Mouse (Mus musculus) heart, adult 2 months (tissue): Measurements from ENCODE around the gene Nemp1.

ENCODE experiments used
- CTCF ChIP-seq: fragments of 200-600 bp; IDR thresholded peaks from 2 replicates; pipeline ENCODE4 v1.8.1; 2022; ENCODE audit warnings: antibody characterized with exemption, mild to moderate bottlenecking, moderate library complexity
- EP300 ChIP-seq: fragments of 200-500 bp; IDR thresholded peaks from 2 replicates; pipeline ENCODE4 v1.6.1; 2011; ENCODE audit warnings: low read depth, low read length, control low read depth; ENCODE audit not compliant: insufficient read depth

DNA sequence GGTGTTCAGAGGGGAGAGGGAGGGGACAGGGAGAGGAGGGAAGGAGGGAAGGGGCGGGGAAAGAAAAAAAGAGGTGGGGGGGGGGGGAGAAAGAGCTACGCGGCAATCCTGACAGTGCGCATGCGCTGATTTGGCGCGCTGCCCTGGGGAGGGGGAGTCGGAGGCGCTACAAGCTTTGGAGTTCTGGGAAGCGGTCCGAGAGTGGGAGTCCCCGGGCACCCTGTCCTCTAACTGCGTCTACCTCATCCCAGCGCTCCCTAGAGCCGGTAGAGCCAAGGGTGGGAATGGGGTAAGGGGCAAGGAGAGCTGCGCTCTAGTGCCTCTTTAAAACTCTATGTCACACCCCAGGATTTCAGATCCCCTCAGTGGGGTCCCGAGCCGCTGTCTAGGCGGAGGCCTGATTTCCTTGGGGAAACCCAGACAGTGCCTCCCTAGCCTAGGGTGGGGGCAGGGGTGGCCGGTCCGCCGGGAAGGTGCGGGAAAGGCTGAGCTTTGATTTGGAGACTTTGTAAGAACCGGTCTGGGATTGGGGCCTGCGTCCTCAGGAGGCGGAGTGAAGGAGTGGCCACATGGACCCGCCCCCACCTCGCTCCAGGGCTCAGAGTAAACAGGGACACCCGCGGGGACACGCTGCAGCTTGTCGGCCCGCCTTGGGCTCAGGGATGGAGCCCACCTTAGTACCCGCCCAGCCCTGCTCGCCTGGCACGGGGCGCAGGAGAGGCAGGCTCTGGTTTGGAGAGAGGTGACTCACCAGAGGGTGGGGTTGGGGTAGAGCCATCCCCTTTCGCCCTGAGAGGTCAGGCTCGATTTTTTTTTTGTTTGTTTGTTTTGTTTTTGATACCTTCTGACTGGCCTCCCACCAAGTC is 45.3 kb upstream of the Nemp1 start:
- TF ChIP-seq CTCF, result no peak
- TF ChIP-seq EP300, result peak; percentile 29; the same call in 1 of the 2 replicates
